Mouse (Mus musculus): ENCODE measurements around the gene Tmem259. TPM values are rescaled to one million over a fixed set of nuclear protein-coding genes. Genes with fewer than 3 reads are reported as not detected.
"Not testable (repeated sequence)": the region's sequence is repeated elsewhere in the genome, so short reads cannot be mapped to it uniquely, and the experiment has no call there.

Tmem259 gene
- total RNA-seq, 1 experiment: 127 TPM

DNA sequence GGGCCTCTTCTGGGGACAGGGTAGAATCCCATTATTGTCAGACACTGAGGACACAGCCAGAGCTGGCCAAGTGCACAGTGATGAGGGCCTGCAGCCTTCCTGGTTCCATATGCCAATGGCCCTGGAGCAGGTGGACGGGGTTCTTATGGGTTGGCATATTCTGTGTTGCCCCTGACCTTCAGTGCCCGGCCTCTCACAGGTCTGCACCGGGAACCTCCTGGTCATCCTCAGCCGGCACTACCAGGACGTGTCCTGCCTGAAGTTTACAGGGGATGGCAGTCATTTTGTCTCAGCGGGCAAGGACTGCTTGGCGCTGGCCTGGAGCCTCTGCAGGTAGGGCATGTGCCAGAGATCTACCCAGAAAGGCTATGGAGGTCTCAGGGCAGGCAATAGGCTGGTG is 19.4 kb downstream of the Tmem259 start:
- H3K27ac ChIP-seq (ENCODE audit: insufficient read depth, low read depth, low read length, poor library complexity, severe bottlenecking): no peak overlapping the region
- H3K4me1 ChIP-seq (ENCODE audit: control insufficient read depth in 2 of 2, insufficient read depth in 2 of 2, low read length in 2 of 2, poor library complexity in 1 of 2): peaks cover 2 to 6% of the 10 kb centered on the region in 2 experiments; a peak in 1 of 4 replicates
- no peak overlapping the region for H3K9ac ChIP-seq (ENCODE audit: insufficient read depth, low read depth, low read length, poor library complexity, severe bottlenecking)
- H3K9me3 ChIP-seq (ENCODE audit: control insufficient read depth, insufficient read depth, low read depth, low read length): no peaks in the 10 kb centered on the region
- DNase-seq (ENCODE audit: low read depth, low spot score): no peak
- in situ Hi-C loops (cut with MboI; ENCODE audit: low sequenced_read_pairs in 2 of 2, unreplicated experiment in 2 of 2): no loop called here
- peaks cover 69% of the 10 kb centered on the region for H3K36me3 ChIP-seq (ENCODE audit: control insufficient read depth, insufficient read depth, low read length, poor library complexity, severe bottlenecking)
- no peak for TF ChIP-seq ZC3H11A (IDR thresholded peaks at IDR 0.05; ENCODE audit: borderline replicate concordance, low read depth, low read length)
- TF ChIP-seq MAFK (IDR thresholded peaks at IDR 0.05; ENCODE audit: insufficient read depth, low read depth, low read length): no peak
- H3K4me3 ChIP-seq (ENCODE audit: insufficient read depth in 1 of 2, low read depth in 1 of 2, low read length in 2 of 2, poor library complexity in 1 of 2, severe bottlenecking in 1 of 2): no peak overlapping the region

DNA sequence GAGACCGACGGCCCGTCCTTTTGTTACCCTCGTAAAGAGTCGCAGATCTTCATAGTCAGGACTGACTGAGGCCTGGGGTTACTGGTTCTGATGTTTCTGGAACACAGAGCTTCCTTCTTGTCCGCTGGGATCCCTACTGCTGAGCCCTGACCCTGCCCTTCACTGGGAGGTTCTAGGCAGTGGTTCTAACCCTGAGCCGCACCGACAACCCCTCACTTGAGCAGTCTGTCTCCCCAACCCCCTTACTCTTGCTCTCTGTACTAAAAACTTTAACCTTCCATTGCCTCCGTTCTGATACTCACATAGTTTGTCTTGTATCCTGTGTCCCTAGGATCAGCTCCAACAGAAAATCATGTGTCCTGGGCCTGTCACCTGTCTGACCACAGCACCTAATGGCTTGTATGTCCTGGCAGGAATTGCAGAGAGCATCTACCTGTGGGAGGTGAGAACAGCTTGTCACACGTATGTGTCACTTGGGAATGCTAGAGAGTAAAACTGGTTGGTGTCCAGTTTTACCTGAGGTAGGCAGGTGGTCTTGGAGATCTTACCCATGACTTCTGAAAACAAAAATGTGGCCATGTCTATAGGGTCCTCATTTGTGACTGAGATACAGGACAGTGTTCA is 23.3 kb downstream of the Tmem259 start:
- DNase-seq (ENCODE audit: low read depth, low spot score): no peak
- in situ Hi-C loops (cut with MboI; ENCODE audit: low sequenced_read_pairs in 2 of 2, unreplicated experiment in 2 of 2): no loop called here
- Histone ChIP-seq H3K27ac (ENCODE audit: insufficient read depth, low read depth, low read length, poor library complexity, severe bottlenecking) (no peak overlapping the region), H3K4me3 (ENCODE audit: insufficient read depth in 1 of 2, low read depth in 1 of 2, low read length in 2 of 2, poor library complexity in 1 of 2, severe bottlenecking in 1 of 2) (peak overlapping the region; percentile 86 to 94), H3K9me3 (ENCODE audit: control insufficient read depth, insufficient read depth, low read depth, low read length) (no peaks in the 10 kb centered on the region), H3K36me3 (ENCODE audit: control insufficient read depth, insufficient read depth, low read length, poor library complexity, severe bottlenecking) (peaks cover 38% of the 10 kb centered on the region), H3K4me1 (ENCODE audit: control insufficient read depth in 2 of 2, insufficient read depth in 2 of 2, low read length in 2 of 2, poor library complexity in 1 of 2) (peaks cover 2 to 18% of the 10 kb centered on the region in 2 experiments; a peak in 2 of 4 replicates), H3K9ac (ENCODE audit: insufficient read depth, low read depth, low read length, poor library complexity, severe bottlenecking) (peak overlapping the region; percentile 93)
- no peak for TF ChIP-seq CHD2 (IDR thresholded peaks at IDR 0.05; ENCODE audit: low read depth, low read length)
- no peak for TF ChIP-seq MAFK (IDR thresholded peaks at IDR 0.05; ENCODE audit: insufficient read depth, low read depth, low read length)
- no peak for TF ChIP-seq ZNF384 (IDR thresholded peaks at IDR 0.05; ENCODE audit: low read depth, low read length)
- TF ChIP-seq HCFC1 (IDR thresholded peaks at IDR 0.05; ENCODE audit: borderline replicate concordance, insufficient read depth, low read length): no peak
- TF ChIP-seq ZC3H11A (IDR thresholded peaks at IDR 0.05; ENCODE audit: borderline replicate concordance, low read depth, low read length): no peak

DNA sequence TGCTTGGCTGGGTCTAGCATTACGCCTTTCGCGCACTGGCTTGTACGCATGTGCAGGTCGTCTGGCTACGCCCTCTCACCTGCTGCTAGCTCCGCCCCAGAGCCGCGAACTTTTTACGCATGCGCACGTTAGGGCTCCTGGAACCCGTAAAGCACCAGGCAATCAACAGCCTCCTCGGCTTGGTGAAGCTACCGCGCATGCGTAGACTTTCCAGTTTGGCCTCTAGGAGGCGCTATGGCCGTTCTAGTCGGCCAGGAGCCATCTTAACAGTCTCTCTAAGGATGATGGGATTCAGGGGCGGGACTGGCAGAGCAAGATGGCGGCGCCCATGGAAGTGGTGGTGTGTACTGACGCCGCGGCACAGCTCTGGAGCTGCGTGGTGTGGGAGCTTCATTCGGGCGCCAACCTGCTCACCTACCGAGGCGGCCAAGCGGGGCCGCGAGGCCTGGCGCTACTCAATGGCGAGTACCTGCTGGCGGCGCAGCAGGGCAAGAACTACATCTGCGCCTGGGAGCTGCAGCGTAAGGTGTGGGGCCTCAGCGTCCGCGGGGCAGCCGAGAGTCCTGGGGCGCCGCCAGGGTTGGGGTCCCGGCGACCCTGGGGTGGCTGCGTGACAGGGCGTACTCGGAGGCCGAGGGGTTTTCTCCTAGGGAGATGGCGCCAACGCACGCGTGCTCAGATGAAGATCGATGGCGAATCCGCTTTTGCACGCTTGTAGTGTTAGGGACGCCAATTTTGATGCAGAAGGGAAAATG is 24.1 kb downstream of the Tmem259 start, which contains the start of gene Wdr18:
Gene Wdr18 (plus strand): TSS at position 306 of the 755 bp plus-strand sequence.
- Histone ChIP-seq H3K36me3 (ENCODE audit: control insufficient read depth, insufficient read depth, low read length, poor library complexity, severe bottlenecking) (peaks cover 31% of the 10 kb centered on the region), H3K4me3 (ENCODE audit: insufficient read depth in 1 of 2, low read depth in 1 of 2, low read length in 2 of 2, poor library complexity in 1 of 2, severe bottlenecking in 1 of 2) (peak within 1 kb of the TSS; percentile 86 to 94), H3K9ac (ENCODE audit: insufficient read depth, low read depth, low read length, poor library complexity, severe bottlenecking) (peak within 1 kb of the TSS; percentile 93), H3K4me1 (ENCODE audit: control insufficient read depth in 2 of 2, insufficient read depth in 2 of 2, low read length in 2 of 2, poor library complexity in 1 of 2) (peaks cover 2 to 24% of the 10 kb centered on the region in 2 experiments; a peak in 2 of 4 replicates), H3K9me3 (ENCODE audit: control insufficient read depth, insufficient read depth, low read depth, low read length) (no peaks in the 10 kb centered on the region), H3K27ac (ENCODE audit: insufficient read depth, low read depth, low read length, poor library complexity, severe bottlenecking) (peak within 1 kb of the TSS; percentile 34; the same call in 1 of the 2 replicates)
- DNase-seq (ENCODE audit: low read depth, low spot score): peak; percentile 100
- TF ChIP-seq ZNF384 (IDR thresholded peaks at IDR 0.05; ENCODE audit: low read depth, low read length) (no peak), HCFC1 (IDR thresholded peaks at IDR 0.05; ENCODE audit: borderline replicate concordance, insufficient read depth, low read length) (peak; percentile 85), CHD2 (IDR thresholded peaks at IDR 0.05; ENCODE audit: low read depth, low read length) (no peak), ZC3H11A (IDR thresholded peaks at IDR 0.05; ENCODE audit: borderline replicate concordance, low read depth, low read length) (peak; percentile 27; the same call in 1 of the 2 replicates), MAFK (IDR thresholded peaks at IDR 0.05; ENCODE audit: insufficient read depth, low read depth, low read length) (no peak)
- in situ Hi-C loops (cut with MboI; ENCODE audit: low sequenced_read_pairs in 2 of 2, unreplicated experiment in 2 of 2): no loop called here

DNA sequence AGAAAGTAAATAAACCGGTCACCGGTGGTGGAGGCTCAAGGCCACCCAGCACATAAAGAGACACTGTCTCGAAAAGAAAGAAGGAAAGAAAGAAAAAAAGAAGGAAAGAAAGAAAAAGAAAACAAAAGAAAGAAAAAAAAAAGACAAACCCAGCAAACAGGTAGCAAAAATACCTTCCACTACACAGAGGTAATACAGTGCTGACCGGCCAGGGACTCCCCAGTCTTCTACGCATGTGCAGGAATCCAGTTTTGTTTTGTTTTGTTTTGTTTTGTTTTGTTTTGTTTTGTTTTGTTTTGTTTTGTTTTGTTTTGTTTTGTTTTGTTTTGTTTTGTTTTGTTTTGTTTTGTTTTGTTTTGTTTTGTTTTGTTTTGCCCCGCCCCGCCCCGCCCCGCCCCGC is 24.7 kb downstream of the Tmem259 start:
- H3K9ac ChIP-seq (ENCODE audit: insufficient read depth, low read depth, low read length, poor library complexity, severe bottlenecking); in situ Hi-C loops (cut with MboI; ENCODE audit: low sequenced_read_pairs in 2 of 2, unreplicated experiment in 2 of 2); H3K9me3 ChIP-seq (ENCODE audit: control insufficient read depth, insufficient read depth, low read depth, low read length); H3K27ac ChIP-seq (ENCODE audit: insufficient read depth, low read depth, low read length, poor library complexity, severe bottlenecking); H3K4me3 ChIP-seq (ENCODE audit: insufficient read depth in 1 of 2, low read depth in 1 of 2, low read length in 2 of 2, poor library complexity in 1 of 2, severe bottlenecking in 1 of 2); DNase-seq (ENCODE audit: low read depth, low spot score): not testable (repeated sequence)
- Histone ChIP-seq H3K4me1 (ENCODE audit: control insufficient read depth in 2 of 2, insufficient read depth in 2 of 2, low read length in 2 of 2, poor library complexity in 1 of 2) (peaks cover 2 to 25% of the 10 kb centered on the region in 2 experiments; a peak in 2 of 4 replicates), H3K36me3 (ENCODE audit: control insufficient read depth, insufficient read depth, low read length, poor library complexity, severe bottlenecking) (peaks cover 25% of the 10 kb centered on the region)

Measured in ES-E14 (cell line).